Mouse (Mus musculus) stomach, postnatal 0 days (tissue): ENCODE data around the gene Sash1. TPM values are rescaled to one million over a fixed set of nuclear protein-coding genes. Genes with fewer than 3 reads are reported as not detected.

ENCODE experiments used
- ATAC-seq: fragments of 200-750 bp; cut with Nextera tagmentation; 2 replicates; pipeline ENCODE4 v1.8.0; 2017; ENCODE audit not compliant: low FRiP score, low TSS enrichment
- DNase-seq: peaks from one replicate; pipeline ENCODE4 v3.0.0-alpha.2; 2016; ENCODE audit warnings: low spot score
- H3K27ac ChIP-seq: fragments of 300-500 bp; sonication (generic); replicated peaks from 2 replicates; pipeline ENCODE4 v1.5.1; 2014; ENCODE audit warnings: mild to moderate bottlenecking, control low read depth
- H3K27me3 ChIP-seq: fragments of 300-500 bp; sonication (generic); 2 replicates; pipeline ENCODE4 v1.6.1; 2014; ENCODE audit warnings: low read length; ENCODE audit not compliant: control insufficient read depth, insufficient read depth
- H3K36me3 ChIP-seq: fragments of 300-500 bp; sonication (generic); 2 replicates; pipeline ENCODE4 v1.6.1; 2014; ENCODE audit warnings: low read length, mixed read lengths; ENCODE audit not compliant: control insufficient read depth, insufficient read depth
- H3K4me1 ChIP-seq: fragments of 300-500 bp; sonication (generic); replicated peaks from 2 replicates; pipeline ENCODE4 v1.6.1; 2014; ENCODE audit warnings: antibody characterized with exemption; ENCODE audit not compliant: control insufficient read depth, insufficient read depth
- H3K4me2 ChIP-seq: fragments of 300-500 bp; sonication (generic); replicated peaks from 2 replicates; pipeline ENCODE4 v1.6.1; 2014; ENCODE audit warnings: low read depth, mild to moderate bottlenecking, control low read depth, moderate library complexity
- H3K4me3 ChIP-seq: fragments of 300-500 bp; sonication (generic); 2 replicates; pipeline ENCODE4 v1.5.1; 2014; ENCODE audit warnings: low read depth, low read length, control low read depth
- H3K9ac ChIP-seq: fragments of 300-500 bp; sonication (generic); 2 replicates; pipeline ENCODE4 v1.6.1; 2014; ENCODE audit warnings: mild to moderate bottlenecking, low read length, control low read depth, mixed read lengths
- H3K9me3 ChIP-seq: fragments of 300-500 bp; sonication (generic); 2 replicates; pipeline ENCODE4 v1.6.1; 2016; ENCODE audit warnings: low read length; ENCODE audit not compliant: control insufficient read depth
- CTCF ChIP-seq: IDR thresholded peaks from 2 replicates; pipeline ENCODE4 v1.5.1; 2016; ENCODE audit warnings: antibody characterized with exemption, low read depth, mild to moderate bottlenecking, moderate library complexity
- EP300 ChIP-seq: optimal IDR thresholded peaks from 2 replicates; pipeline ENCODE3; 2016; ENCODE audit warnings: antibody characterized with exemption
- WGBS: fragments of 180-500 bp; shearing (Covaris S2); extraction: QIAGEN DNeasy Blood & Tissue Kit; methylation state at CpG from one replicate; pipeline ENCODE4 v1.1.7; 2014; 5-methylcytosine and 5-hydroxymethylcytosine counted together
- polyA plus RNA-seq: library from polyadenylated mRNA; unstranded; fragments of >200 nt; fragmentation: Nextera tagmentation; extraction: Ambion mirVana; gene quantifications from 2 replicates; pipeline ENCODE4 v1.2.1, GENCODE M21; 2015

Sash1 gene
- polyA plus RNA-seq, 1 experiment from 2014 or later = 3.8 TPM

DNA sequence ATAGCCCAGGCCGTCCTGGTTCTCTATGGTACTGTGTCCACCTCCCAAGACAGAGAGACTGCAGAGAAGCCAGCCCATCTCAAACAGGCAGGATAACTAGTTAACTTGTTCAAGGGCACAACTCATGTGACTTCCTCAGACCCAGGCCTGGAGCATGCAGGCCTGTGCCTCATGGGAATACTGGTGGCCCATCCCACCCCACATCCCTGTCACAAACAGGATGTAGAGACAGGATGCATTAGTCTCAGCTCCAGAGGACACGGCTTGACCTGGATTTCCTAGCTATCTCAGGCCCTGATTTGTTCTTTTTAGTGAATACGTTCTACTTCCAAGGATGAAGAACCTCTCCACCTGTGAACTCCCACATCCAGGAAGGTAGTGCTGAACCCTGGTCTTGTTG is 80.5 kb downstream of the Sash1 start:
- no peak for DNase-seq
- Histone ChIP-seq H3K4me1 (no peaks in the 10 kb centered on the region), H3K4me2 (no peak overlapping the region), H3K27me3 (no peaks in the 10 kb centered on the region), H3K36me3 (no peaks in the 10 kb centered on the region), H3K4me3 (no peak overlapping the region), H3K27ac (no peak overlapping the region), H3K9ac (no peak overlapping the region), H3K9me3 (no peaks in the 10 kb centered on the region)
- ATAC-seq = peak; percentile 24; the same call in 1 of the 2 replicates
- TF ChIP-seq EP300 (no peak), CTCF (no peak)
- 67% methylated on average over 3 of the region's 3 CpGs for WGBS

GRCm38 (mm10) chr10:8804292-8804691 is 81.6 kb downstream of the Sash1 start:
- Histone ChIP-seq H3K27ac (no peak overlapping the region), H3K27me3 (no peaks in the 10 kb centered on the region), H3K36me3 (no peaks in the 10 kb centered on the region), H3K4me1 (no peaks in the 10 kb centered on the region), H3K9me3 (no peaks in the 10 kb centered on the region), H3K4me3 (no peak overlapping the region), H3K9ac (no peak overlapping the region), H3K4me2 (no peak overlapping the region)
- no peak for TF ChIP-seq CTCF
- 0 out of 2 replicates have a peak, but pooled peaks have one; percentile 41 for ATAC-seq
- WGBS = 32% methylated on average over 8 of the region's 8 CpGs
- DNase-seq = no peak

DNA sequence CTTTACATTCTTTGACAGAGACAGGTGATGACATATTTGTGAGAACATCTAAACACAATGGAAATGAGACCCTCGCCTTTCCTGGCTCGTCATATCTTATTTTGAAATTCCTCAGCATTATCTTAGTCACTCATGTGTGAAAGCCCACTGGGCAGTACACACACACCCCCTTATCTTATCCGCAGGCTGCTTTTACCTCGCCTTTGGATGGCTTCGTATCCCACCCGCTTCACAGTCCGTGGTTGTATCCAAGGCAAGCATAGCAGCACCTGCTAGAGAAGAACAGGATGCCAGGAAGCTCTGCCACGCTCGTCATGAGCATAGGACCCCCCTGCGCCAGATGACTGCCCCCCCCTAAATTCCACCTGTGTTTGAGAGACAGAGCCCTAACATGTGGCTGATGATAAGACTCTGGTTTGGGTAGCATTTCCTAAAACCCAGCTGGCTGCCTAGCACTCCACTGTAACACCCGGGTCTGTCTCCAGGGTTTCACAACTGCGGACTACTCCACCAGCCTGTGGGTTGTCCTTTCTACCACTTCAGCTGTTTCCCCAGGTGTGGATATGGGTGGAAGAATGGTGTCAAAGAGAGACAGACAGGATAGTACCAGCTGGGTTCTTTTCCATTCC is 84.0 kb downstream of the Sash1 start:
- no peak for DNase-seq
- Histone ChIP-seq H3K4me3 (no peak overlapping the region), H3K27me3 (no peaks in the 10 kb centered on the region), H3K27ac (no peak overlapping the region), H3K36me3 (no peaks in the 10 kb centered on the region), H3K9ac (no peak overlapping the region), H3K9me3 (no peaks in the 10 kb centered on the region), H3K4me1 (no peaks in the 10 kb centered on the region), H3K4me2 (no peak overlapping the region)
- WGBS = 70% methylated on average over 12 of the region's 12 CpGs
- ATAC-seq = no peak
- TF ChIP-seq CTCF (no peak), EP300 (no peak)

- DNase-seq = no peak
- no peak for TF ChIP-seq CTCF
- TF ChIP-seq EP300 = no peak
- Histone ChIP-seq H3K4me2 (no peak overlapping the region), H3K4me1 (no peaks in the 10 kb centered on the region), H3K9me3 (no peaks in the 10 kb centered on the region), H3K27ac (no peak overlapping the region), H3K27me3 (no peaks in the 10 kb centered on the region), H3K4me3 (no peak overlapping the region), H3K9ac (no peak overlapping the region), H3K36me3 (no peaks in the 10 kb centered on the region)
- ATAC-seq = no peak
- WGBS = 51% methylated on average over 14 of the region's 14 CpGs
Observed at GRCm38 (mm10) chr10:8801139-8801613, 84.7 kb downstream of the Sash1 start.

DNA sequence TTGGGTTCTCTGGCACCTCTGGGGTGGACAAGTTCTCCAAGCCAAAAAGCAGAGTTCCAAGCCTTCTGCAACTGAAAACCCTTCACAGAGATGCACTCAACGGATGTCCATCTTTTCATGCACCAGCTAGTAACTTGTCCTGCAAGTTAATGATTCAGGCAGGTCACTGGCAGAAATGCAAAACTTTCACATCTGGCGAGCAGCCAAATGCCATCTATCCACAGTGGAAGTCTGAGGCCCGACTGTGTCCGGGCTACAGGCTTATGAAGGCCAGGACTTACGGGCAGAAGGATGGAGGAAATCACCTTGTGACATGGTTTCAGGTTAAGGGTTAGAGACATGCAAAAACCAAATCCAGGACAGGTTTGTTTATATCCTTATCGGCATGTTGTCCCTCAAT is 88.0 kb downstream of the Sash1 start:
- no peak overlapping the region for H3K4me3 ChIP-seq
- no peaks in the 10 kb centered on the region for H3K9me3 ChIP-seq
- 58% methylated on average over 6 of the region's 6 CpGs for WGBS
- DNase-seq (no peak), ATAC-seq (no peak)
- no peak overlapping the region for H3K9ac ChIP-seq
- H3K27ac ChIP-seq = no peak overlapping the region
- H3K36me3 ChIP-seq = no peaks in the 10 kb centered on the region
- H3K4me1 ChIP-seq = no peaks in the 10 kb centered on the region
- H3K4me2 ChIP-seq = no peak overlapping the region
- no peak for TF ChIP-seq EP300
- TF ChIP-seq CTCF = no peak
- H3K27me3 ChIP-seq = no peaks in the 10 kb centered on the region

- Histone ChIP-seq H3K4me2 (no peak overlapping the region), H3K27me3 (no peaks in the 10 kb centered on the region), H3K36me3 (no peaks in the 10 kb centered on the region), H3K27ac (no peak overlapping the region), H3K9me3 (no peaks in the 10 kb centered on the region), H3K9ac (no peak overlapping the region), H3K4me1 (no peaks in the 10 kb centered on the region), H3K4me3 (no peak overlapping the region)
- ATAC-seq (peak; percentile 60; the same call in 1 of the 2 replicates), DNase-seq (peak; percentile 79)
- TF ChIP-seq EP300 = no peak
- peak; percentile 89 for TF ChIP-seq CTCF
- WGBS = 24% methylated on average over 7 of the region's 7 CpGs
Observed at GRCm38 (mm10) chr10:8795336-8795735, 90.5 kb downstream of the Sash1 start.
